Mouse (Mus musculus) cerebellum, adult 9-10 months (tissue): Measurements from ENCODE around the gene Txndc11.
A peak's percentile ranks its signal among the peaks of the same experiment; 100 is the strongest.
"Not testable (repeated sequence)": the region's sequence is repeated elsewhere in the genome, so short reads cannot be mapped to it uniquely, and the experiment has no call there.

Source experiments
- DNase-seq: peaks from one replicate; pipeline ENCODE4 v3.0.0; 2022

Gene Txndc11

GRCm38 (mm10) chr16:11134348-11135344, at the start of gene Txndc11:
Gene Txndc11 (minus strand): TSS chr16:11134650.
- peak; percentile 99 for DNase-seq

- DNase-seq, result no peak
Observed at GRCm38 (mm10) chr16:11177404-11177803, 43.0 kb upstream of the Txndc11 start.

GRCm38 (mm10) chr16:11176884-11177244, 42.4 kb upstream of the Txndc11 start:
- DNase-seq, result no peak

- DNase-seq, result peak; percentile 90
Observed at GRCm38 (mm10) chr16:11176208-11176883, 41.9 kb upstream of the Txndc11 start, which contains the start of gene Zc3h7a. Gene Zc3h7a (minus strand): TSS chr16:11176393.

- DNase-seq, result peak; percentile 67
Observed at GRCm38 (mm10) chr16:11175489-11176207, 41.2 kb upstream of the Txndc11 start.

- no peak for DNase-seq
Observed at GRCm38 (mm10) chr16:11175100-11175488, 40.6 kb upstream of the Txndc11 start.

- peak; percentile 70 for DNase-seq
Observed at GRCm38 (mm10) chr16:11174671-11175081, 40.2 kb upstream of the Txndc11 start.

GRCm38 (mm10) chr16:11171679-11172078, 37.2 kb upstream of the Txndc11 start:
- DNase-seq, result no peak

- DNase-seq, result no peak
Observed at GRCm38 (mm10) chr16:11166431-11166830, 32.0 kb upstream of the Txndc11 start.

GRCm38 (mm10) chr16:11164695-11165255, 30.3 kb upstream of the Txndc11 start:
- DNase-seq, result peak; percentile 43

GRCm38 (mm10) chr16:11157721-11158120, 23.3 kb upstream of the Txndc11 start:
- DNase-seq, result not testable (repeated sequence)

GRCm38 (mm10) chr16:11154500-11154899, 20.1 kb upstream of the Txndc11 start:
- DNase-seq, result no peak

- peak; percentile 99 for DNase-seq
Observed at GRCm38 (mm10) chr16:11143706-11144483, 9.4 kb upstream of the Txndc11 start.

GRCm38 (mm10) chr16:11133476-11134347, 738 bp downstream of the Txndc11 start:
- peak; percentile 62 for DNase-seq

GRCm38 (mm10) chr16:11132839-11133238, 1.6 kb downstream of the Txndc11 start:
- DNase-seq, result no peak

GRCm38 (mm10) chr16:11128301-11128700, 6.1 kb downstream of the Txndc11 start:
- DNase-seq, result peak; percentile 78

GRCm38 (mm10) chr16:11125371-11125770, 9.1 kb downstream of the Txndc11 start:
- peak; percentile 80 for DNase-seq

- DNase-seq, result no peak
Observed at GRCm38 (mm10) chr16:11124110-11124509, 10.3 kb downstream of the Txndc11 start.

- no peak for DNase-seq
Observed at GRCm38 (mm10) chr16:11122625-11123024, 11.8 kb downstream of the Txndc11 start.

GRCm38 (mm10) chr16:11109198-11109740, 25.2 kb downstream of the Txndc11 start:
- DNase-seq, result peak; percentile 59
